Mouse (Mus musculus) stomach, embryonic 14.5 days (tissue): ENCODE data around the gene Alk. TPM values are rescaled to one million over a fixed set of nuclear protein-coding genes. Genes with fewer than 3 reads are reported as not detected.
A peak's percentile ranks its signal among the peaks of the same experiment; 100 is the strongest.

Source experiments
- ATAC-seq: fragments of 200-750 bp; cut with Nextera tagmentation; 2 replicates; pipeline ENCODE4 v1.8.0; 2017; ENCODE audit warnings: low read depth, moderate TSS enrichment; ENCODE audit not compliant: insufficient number of reproducible peaks, insufficient read depth, low FRiP score
- H3K27ac ChIP-seq: fragments of 300-500 bp; sonication (generic); 2 replicates; pipeline ENCODE4 v1.5.1; 2014; ENCODE audit warnings: mild to moderate bottlenecking, low read length, moderate library complexity, mixed read lengths
- H3K27me3 ChIP-seq: fragments of 300-500 bp; sonication (generic); 2 replicates; pipeline ENCODE4 v1.6.1; 2014; ENCODE audit warnings: low read length, control low read depth, mixed read lengths; ENCODE audit not compliant: control insufficient read depth, insufficient read depth
- H3K36me3 ChIP-seq: fragments of 300-500 bp; sonication (generic); 2 replicates; pipeline ENCODE4 v1.6.1; 2014; ENCODE audit warnings: mild to moderate bottlenecking, control low read depth, low read length, moderate library complexity, mixed read lengths; ENCODE audit not compliant: control insufficient read depth, insufficient read depth
- H3K4me1 ChIP-seq: fragments of 300-500 bp; sonication (generic); 2 replicates; pipeline ENCODE4 v1.6.1; 2014; ENCODE audit warnings: low read length, control low read depth, mixed read lengths; ENCODE audit not compliant: control insufficient read depth, insufficient read depth
- H3K4me2 ChIP-seq: fragments of 300-500 bp; sonication (generic); replicated peaks from 2 replicates; pipeline ENCODE4 v1.6.1; 2014; ENCODE audit warnings: low read depth, low read length, control low read depth
- H3K4me3 ChIP-seq: fragments of 300-500 bp; sonication (generic); 2 replicates; pipeline ENCODE4 v1.5.1; 2014; ENCODE audit warnings: low read depth, low read length, control low read depth
- H3K9ac ChIP-seq: fragments of 300-500 bp; sonication (generic); replicated peaks from 2 replicates; pipeline ENCODE4 v1.6.1; 2014; ENCODE audit warnings: low read depth, mild to moderate bottlenecking, control low read depth, low read length, moderate library complexity, mixed read lengths
- H3K9me3 ChIP-seq: fragments of 300-500 bp; sonication (generic); 2 replicates; pipeline ENCODE4 v1.6.1; 2016; ENCODE audit warnings: low read depth, low read length, control low read depth; ENCODE audit not compliant: control insufficient read depth
- WGBS: fragments of 180-500 bp; shearing (Covaris S2); extraction: QIAGEN DNeasy Blood & Tissue Kit; methylation state at CpG from one replicate; pipeline ENCODE4 v1.1.7; 2014; 5-methylcytosine and 5-hydroxymethylcytosine counted together
- polyA plus RNA-seq: library from polyadenylated mRNA; unstranded; fragments of >200 nt; fragmentation: Nextera tagmentation; extraction: Ambion mirVana; gene quantifications from 2 replicates; pipeline ENCODE4 v1.2.1, GENCODE M21; 2014

Gene Alk
- polyA plus RNA-seq: 1.8 and 2.1 TPM in 2 replicates

DNA sequence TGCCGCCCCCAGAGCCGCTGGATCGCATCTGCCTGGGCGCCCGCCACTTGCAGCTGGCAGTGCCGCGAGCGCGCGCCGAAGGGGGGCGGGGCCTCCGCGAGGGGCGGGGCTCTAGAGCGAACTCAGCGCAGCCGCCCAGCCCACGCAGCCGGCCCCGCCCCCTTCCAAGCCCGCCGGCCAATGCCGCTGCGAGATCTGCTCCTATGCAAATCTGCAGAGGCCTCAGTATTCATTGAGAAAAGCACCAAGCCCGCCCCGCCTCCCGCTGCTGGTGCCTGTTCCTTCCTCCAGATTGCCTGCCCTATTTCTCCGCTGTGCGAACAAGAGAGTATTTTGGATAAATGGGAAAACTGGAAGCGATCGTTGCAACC, at the start of gene Alk:
TSS of gene Alk (minus strand) at position 18 of the 371 bp plus-strand sequence.
- Histone ChIP-seq H3K4me1 (0 out of 2 replicates have a peak, but pooled peaks cover 4% of the 10 kb centered on the region), H3K4me3 (peak within 1 kb of the TSS; percentile 43), H3K27me3 (peaks cover 22% of the 10 kb centered on the region), H3K4me2 (peak within 1 kb of the TSS; percentile 85), H3K27ac (no peak within 1 kb of the TSS), H3K36me3 (no peaks in the 10 kb centered on the region), H3K9ac (no peak within 1 kb of the TSS), H3K9me3 (no peaks in the 10 kb centered on the region)
- peak; percentile 91 for ATAC-seq
- under 1% methylated on average over 32 of the region's 32 CpGs for WGBS

DNA sequence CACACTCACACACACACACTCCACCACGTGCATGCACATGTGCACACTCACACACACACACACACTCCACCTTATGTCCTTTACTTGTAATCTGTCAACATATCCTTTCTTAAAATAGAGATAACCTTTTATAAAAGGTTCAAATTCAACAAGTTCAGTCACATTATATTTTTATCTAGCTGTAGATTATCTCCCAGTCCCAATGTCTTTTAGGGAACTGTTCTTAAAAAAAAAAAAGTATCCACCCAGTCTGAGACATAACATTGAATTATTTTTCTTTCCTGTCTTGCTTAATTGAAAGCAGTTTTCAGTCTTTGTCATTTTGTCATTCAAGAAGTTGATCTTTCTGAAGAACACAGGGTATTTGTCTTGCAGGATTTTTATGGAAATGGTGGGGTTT, 48.4 kb upstream of the Alk start:
- no peak overlapping the region for H3K27ac ChIP-seq
- H3K27me3 ChIP-seq: no peaks in the 10 kb centered on the region
- 0 out of 2 replicates have a peak, but pooled peaks cover 5% of the 10 kb centered on the region for H3K4me1 ChIP-seq
- H3K36me3 ChIP-seq: no peaks in the 10 kb centered on the region
- no peak for ATAC-seq
- no peaks in the 10 kb centered on the region for H3K9me3 ChIP-seq
- no peak overlapping the region for H3K9ac ChIP-seq
- 75% methylated on average over 1 of the region's 1 CpGs for WGBS
- H3K4me3 ChIP-seq: no peak overlapping the region
- H3K4me2 ChIP-seq: no peak overlapping the region

DNA sequence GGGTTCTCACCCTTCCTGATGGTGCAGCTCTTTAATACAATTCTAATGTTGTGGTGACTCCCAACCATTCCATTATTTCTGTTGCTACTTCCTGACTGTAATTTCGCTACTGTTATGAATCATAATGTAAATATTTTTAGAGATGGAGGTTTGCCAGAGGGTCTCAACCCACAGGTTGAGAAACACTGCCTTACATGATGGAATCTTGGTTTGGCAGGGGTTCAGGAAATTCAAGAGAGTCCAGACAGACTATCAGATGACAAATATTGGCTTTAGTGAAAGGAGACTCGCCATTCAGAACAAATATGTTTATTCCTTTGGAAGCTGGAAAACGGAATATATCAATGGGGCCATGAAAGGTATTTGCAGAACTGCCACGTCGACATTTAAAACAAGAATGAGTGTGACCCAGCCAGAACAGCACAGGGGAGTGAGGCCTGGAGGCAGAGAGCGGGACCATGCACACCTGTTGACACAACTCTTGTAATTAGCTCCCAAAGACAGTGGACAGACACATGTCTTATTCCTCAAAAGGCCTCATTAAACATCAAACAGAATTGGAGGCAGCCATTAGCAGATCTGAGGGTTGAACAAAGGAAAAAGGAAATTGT, 44.3 kb upstream of the Alk start:
- ATAC-seq: no peak
- 24% methylated on average over 6 of the region's 6 CpGs for WGBS
- Histone ChIP-seq H3K9me3 (no peaks in the 10 kb centered on the region), H3K9ac (no peak overlapping the region), H3K4me2 (no peak overlapping the region), H3K4me3 (no peak overlapping the region), H3K4me1 (0 out of 2 replicates have a peak, but pooled peaks cover 5% of the 10 kb centered on the region), H3K27ac (no peak overlapping the region), H3K27me3 (no peaks in the 10 kb centered on the region), H3K36me3 (no peaks in the 10 kb centered on the region)

DNA sequence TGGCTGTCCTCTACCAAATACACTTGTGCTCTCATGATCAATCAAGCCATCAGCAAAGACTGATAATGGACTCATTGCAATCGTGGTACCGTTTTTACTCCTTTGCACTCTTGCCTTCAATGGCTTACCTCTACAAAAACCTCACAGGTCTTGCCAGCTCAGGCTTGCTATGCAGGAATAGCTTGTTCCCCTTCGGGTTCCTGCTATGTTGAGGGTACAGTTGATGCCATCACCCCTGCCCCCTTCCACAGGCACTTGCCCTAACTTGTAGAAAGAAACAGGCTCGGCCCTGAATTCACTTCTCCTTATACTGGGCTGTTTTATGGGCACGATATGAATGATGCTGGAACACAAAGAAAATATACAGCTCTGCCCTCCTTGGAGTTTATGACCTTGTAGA, 41.7 kb upstream of the Alk start:
- 76% methylated on average over 5 of the region's 5 CpGs for WGBS
- ATAC-seq: no peak
- no peak overlapping the region for H3K4me3 ChIP-seq
- no peak overlapping the region for H3K4me2 ChIP-seq
- H3K27ac ChIP-seq: no peak overlapping the region
- no peaks in the 10 kb centered on the region for H3K27me3 ChIP-seq
- H3K4me1 ChIP-seq: 0 out of 2 replicates have a peak, but pooled peaks cover 5% of the 10 kb centered on the region
- H3K9ac ChIP-seq: no peak overlapping the region
- H3K9me3 ChIP-seq: no peaks in the 10 kb centered on the region
- no peaks in the 10 kb centered on the region for H3K36me3 ChIP-seq

DNA sequence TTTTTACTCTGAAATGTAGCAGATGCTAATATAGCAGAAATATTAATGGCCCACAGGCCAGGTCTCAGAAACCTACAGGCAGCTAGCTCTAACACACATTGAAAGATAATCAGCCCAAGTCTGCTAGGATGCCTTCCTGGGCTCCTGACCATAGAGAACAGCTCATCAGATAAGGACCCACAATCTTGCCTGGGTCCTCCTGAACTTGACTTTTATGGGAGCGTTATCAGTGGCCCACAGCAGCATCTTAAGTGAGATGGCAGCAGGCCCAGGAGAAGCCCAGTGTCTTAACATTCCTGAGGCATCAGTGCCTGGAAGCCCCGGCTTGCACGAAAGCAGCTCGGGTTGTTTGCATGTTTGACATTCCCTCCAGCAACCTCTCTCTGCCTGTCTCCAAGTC, 35.7 kb upstream of the Alk start:
- Histone ChIP-seq H3K27ac (no peak overlapping the region), H3K9me3 (no peaks in the 10 kb centered on the region), H3K4me1 (no peaks in the 10 kb centered on the region), H3K4me3 (no peak overlapping the region), H3K4me2 (no peak overlapping the region), H3K9ac (no peak overlapping the region), H3K36me3 (no peaks in the 10 kb centered on the region), H3K27me3 (no peaks in the 10 kb centered on the region)
- no peak for ATAC-seq
- WGBS: 58% methylated on average over 4 of the region's 4 CpGs

DNA sequence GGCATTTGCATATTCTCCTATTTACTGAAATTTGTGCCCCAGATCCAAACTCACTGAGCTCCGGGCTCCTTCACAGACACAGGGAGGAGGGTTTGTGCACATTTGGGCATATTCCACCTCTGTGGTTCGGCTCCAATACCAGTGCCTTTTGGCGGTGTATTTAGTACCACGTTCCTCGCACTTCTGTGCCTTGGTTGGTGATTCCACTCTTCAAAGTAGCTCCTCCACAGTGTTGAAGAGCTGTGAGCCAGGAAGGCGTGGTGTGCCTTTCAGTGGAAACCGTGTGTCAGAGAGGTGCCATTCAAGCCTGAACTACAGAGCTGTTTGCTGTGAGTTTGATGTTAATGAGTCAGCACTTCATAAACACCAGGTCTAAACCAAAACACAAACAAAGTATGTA, 35.0 kb upstream of the Alk start:
- H3K36me3 ChIP-seq: no peaks in the 10 kb centered on the region
- no peaks in the 10 kb centered on the region for H3K4me1 ChIP-seq
- no peaks in the 10 kb centered on the region for H3K9me3 ChIP-seq
- no peak overlapping the region for H3K27ac ChIP-seq
- H3K27me3 ChIP-seq: no peaks in the 10 kb centered on the region
- no peak overlapping the region for H3K4me3 ChIP-seq
- 85% methylated on average over 7 of the region's 7 CpGs for WGBS
- H3K4me2 ChIP-seq: no peak overlapping the region
- no peak overlapping the region for H3K9ac ChIP-seq
- no peak for ATAC-seq

DNA sequence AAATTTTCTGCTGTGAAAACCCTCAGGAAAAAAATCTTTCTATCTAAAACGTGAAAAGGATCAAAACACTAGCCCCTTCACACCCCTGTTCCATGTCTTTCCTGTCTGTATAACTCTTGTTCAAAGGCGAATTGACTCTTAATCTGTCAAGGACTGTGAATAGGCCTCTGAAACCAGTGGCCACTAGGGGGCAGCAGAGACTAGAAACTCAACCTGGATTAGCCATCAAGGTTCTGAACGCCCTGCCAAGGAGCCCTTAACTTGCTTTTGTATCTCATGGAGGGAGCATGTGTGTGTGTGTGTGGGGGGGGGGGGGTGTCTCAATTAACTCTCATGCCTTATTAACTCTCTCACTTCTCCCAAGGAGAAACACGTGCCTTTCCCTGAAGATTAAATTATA, 1.8 kb upstream of the Alk start:
- no peaks in the 10 kb centered on the region for H3K36me3 ChIP-seq
- H3K27me3 ChIP-seq: peaks cover 22% of the 10 kb centered on the region
- WGBS: 12% methylated on average over 4 of the region's 4 CpGs
- ATAC-seq: no peak
- no peaks in the 10 kb centered on the region for H3K9me3 ChIP-seq
- no peak overlapping the region for H3K27ac ChIP-seq
- H3K4me2 ChIP-seq: no peak overlapping the region
- no peak overlapping the region for H3K9ac ChIP-seq
- H3K4me1 ChIP-seq: 0 out of 2 replicates have a peak, but pooled peaks cover 4% of the 10 kb centered on the region
- H3K4me3 ChIP-seq: no peak overlapping the region

DNA sequence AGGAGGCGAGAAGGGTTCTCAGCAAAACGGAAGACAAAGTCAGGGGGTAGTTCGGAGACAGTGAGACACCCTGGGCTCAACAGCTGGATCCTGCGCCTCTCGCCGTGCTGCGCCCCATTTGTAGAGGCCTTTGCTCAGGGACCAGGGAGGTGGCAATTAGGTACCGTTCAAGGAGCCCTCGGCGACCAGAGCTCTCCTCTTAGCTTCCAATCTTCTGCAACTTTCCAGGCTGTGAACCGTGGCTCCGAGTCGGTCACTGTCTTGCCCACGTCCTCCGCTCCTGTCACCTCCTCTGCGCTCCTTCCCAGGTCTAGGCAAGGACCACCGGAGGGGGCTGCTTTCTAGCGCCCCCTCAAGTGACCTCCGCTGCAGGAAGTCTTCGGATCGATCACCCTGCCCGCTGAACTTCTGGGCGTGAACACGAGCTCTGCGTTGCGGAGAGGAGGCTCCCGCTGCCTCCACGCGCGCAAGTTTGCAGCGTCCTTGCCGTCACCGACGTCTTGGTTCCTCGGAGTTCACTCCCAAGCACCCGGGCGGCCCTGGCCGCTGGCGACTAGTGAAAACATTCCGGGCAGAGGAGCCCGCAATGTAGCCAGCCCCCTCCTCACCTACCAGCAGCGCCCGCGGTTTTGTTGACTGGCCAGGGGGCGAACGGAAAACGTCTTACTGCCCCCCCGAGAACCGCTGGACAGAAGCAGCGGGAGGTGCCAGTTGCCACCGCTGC, 379 bp downstream of the Alk start:
- 2% methylated on average over 51 of the region's 51 CpGs for WGBS
- H3K4me3 ChIP-seq: peak overlapping the region; percentile 43
- no peak overlapping the region for H3K9ac ChIP-seq
- H3K27me3 ChIP-seq: peaks cover 22% of the 10 kb centered on the region
- H3K4me2 ChIP-seq: peak overlapping the region; percentile 85
- 0 out of 2 replicates have a peak, but pooled peaks cover 4% of the 10 kb centered on the region for H3K4me1 ChIP-seq
- no peak overlapping the region for H3K27ac ChIP-seq
- ATAC-seq: peak; percentile 43; the same call in 1 of the 2 replicates
- H3K9me3 ChIP-seq: no peaks in the 10 kb centered on the region
- H3K36me3 ChIP-seq: no peaks in the 10 kb centered on the region
